Mouse (Mus musculus) B cell, adult 2 months (primary cell): ENCODE measurements around the gene Arhgef3.
"Not testable (repeated sequence)": the region's sequence is repeated elsewhere in the genome, so short reads cannot be mapped to it uniquely, and the experiment has no call there.

Experiments
- DNase-seq, 2 experiments: peaks; one replicate each; pipeline ENCODE4 v3.0.0; 2022

Arhgef3 gene

GRCm38 (mm10) chr14:27199119-27199518, 84.4 kb downstream of the Arhgef3 start:
- DNase-seq = no peak

- DNase-seq = no peak
These were observed 85.2 kb downstream of the Arhgef3 start for GRCm38 (mm10) chr14:27199870-27200269.

DNA sequence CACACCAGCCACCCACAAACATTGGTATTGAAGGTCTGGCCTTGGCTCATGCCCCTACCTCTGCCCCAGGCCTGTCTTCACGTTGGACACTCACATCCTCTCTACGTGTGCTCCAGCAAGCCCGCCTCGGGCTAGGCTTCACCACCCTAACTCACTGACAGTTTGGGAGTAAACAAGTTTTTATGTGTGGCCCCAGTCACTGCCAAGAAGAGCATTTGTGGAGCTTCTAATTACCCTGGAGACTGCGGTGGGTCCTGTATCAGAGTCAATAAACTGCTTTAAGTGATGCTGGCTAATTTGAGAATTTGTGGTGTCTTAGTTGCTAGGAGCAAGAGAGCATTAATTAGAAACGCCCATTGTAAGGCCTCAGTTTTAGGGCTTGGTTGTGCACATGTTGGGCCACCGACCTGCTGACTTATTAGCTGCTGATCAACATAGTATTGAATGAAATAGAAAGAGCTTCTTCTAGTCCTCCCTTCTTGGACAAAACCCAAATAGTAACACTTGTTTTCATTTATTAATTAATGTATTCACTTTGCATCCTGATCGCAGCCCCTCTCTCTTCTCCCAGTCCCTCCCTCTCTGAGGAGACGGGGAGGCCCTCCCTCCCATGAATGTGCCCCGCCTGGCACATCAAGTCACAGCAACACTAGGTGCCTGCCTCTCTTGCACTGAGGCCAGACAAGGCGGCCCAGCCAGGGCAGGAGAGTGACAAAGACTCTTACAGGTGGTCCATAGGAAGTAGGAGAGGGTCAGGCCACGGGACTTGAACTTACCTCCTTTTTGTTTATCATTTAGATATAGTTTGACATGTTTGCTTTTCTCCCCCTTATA, 86.3 kb downstream of the Arhgef3 start:
- no peak for DNase-seq

DNA sequence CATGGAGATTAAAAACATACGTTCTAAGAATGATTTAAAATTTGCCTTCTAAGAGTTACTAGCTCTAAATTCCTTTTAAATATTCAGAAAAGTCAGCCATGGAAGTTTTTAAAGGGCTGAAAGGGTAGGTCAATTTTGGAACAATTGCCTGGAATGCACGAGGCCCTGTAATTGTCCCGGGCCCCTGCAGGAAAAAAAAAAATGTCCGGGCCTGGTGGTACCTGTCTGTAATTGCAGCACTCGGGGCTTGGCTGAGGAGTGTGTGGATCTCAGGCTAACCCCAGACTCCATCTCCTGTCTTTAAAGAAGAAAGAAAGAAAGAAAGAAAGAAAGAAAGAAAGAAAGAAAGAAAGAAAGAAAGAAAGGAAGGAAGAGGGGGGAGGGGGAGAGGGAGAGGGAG, 87.1 kb downstream of the Arhgef3 start:
- DNase-seq = no peak

- no peak for DNase-seq
These were observed 90.0 kb downstream of the Arhgef3 start for GRCm38 (mm10) chr14:27204704-27205103.

- DNase-seq = no peak
These were observed 91.7 kb downstream of the Arhgef3 start for GRCm38 (mm10) chr14:27206443-27206842.

DNA sequence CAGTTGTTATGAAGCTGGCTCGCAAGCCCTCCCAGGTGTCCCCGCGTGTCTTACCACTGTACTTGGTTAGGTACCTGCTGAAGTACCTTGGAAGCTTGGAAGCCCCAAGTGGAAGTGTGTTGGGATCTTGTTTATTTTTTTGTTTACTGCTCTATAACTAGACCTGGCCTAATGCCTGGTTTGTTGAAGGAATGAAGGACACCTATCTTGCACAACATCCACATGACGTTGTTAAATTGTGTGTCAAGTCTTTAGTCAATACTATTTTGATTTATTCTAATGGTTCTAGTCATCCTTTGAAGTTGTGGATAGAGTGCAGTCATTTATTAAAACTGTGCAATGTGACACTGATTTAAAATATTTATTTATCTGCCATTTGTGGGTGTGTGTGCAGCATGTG, 94.8 kb downstream of the Arhgef3 start:
- no peak for DNase-seq

- not testable (repeated sequence) for DNase-seq
These were observed 96.1 kb downstream of the Arhgef3 start for GRCm38 (mm10) chr14:27210801-27211200.

DNA sequence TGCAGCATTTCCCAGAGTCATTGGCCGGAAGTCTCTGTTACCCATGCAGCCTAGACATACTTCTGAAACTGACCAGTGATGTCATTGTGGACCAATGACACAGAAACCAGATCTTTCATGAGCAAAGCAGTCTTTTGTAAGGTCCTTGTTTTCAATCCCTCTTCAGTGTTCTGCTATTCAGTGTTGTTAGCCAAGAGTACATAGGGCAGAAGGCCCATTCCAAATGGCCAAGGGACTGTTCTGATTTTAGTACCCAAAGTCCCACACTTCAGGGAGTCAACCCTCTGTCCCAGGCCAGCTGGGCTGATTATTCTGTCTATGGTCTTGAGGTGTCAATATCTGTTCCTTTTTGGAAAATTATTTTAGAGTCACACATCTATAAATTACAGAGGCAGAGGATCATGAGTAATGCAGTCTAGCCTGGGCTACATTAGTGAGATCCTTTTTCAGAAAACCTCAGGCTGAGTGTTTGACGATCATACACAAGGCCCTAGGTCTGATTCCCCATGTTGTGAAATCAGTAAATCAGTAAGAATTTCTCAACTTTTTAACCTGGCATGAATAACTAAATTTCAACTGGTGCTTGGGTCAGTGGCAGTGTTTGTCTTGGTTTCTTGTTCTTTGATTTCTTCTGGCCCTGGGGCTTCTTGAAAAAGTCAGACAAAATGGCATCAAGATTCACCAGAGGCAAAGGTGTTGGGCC, 97.2 kb downstream of the Arhgef3 start:
- DNase-seq = no peak

GRCm38 (mm10) chr14:27214232-27214631, 99.5 kb downstream of the Arhgef3 start:
- DNase-seq = no peak

DNA sequence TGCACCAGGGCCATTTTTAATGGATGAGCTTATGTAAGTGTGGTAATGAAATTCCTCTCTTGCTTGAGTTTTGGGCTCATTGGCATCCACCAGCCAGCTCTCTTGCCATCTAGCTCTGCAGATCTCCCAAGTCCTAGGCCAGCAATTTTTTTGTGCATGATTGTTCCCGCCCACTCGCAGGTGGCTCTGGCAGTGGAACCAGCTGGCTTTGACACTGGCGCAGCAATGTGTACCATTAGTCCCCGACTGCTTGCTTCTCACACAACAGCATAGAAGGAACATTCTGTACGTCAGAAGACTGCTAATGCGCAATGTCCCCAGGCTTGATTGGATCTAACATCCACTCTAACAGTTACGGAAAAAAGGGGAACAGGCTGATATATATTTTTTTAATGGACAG, 105.0 kb downstream of the Arhgef3 start:
- DNase-seq = no peak

- DNase-seq = no peak
These were observed 105.6 kb downstream of the Arhgef3 start for GRCm38 (mm10) chr14:27220297-27220696.

GRCm38 (mm10) chr14:27224636-27225035, 109.9 kb downstream of the Arhgef3 start:
- no peak for DNase-seq

GRCm38 (mm10) chr14:27226288-27226687, 111.6 kb downstream of the Arhgef3 start:
- DNase-seq = no peak

DNA sequence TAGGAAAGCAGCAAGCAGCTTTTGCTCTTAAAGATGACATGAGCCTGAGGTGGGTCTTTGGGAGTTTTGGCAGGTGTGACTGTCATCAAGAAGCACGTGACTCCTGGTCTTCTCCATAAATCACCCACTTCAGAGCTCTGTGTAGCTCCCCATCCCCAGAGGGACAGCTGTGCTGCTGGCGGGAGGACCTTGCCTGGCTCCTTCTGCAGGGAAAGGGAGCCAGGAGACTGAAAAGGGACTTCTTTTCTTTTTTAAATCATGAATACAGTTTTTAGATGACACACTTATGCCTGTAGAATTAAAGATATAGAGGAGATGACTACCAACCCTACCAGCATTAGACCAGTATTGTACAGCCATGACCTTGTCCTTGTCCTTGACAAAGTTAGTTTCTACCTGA, 113.6 kb downstream of the Arhgef3 start:
- no peak for DNase-seq

DNA sequence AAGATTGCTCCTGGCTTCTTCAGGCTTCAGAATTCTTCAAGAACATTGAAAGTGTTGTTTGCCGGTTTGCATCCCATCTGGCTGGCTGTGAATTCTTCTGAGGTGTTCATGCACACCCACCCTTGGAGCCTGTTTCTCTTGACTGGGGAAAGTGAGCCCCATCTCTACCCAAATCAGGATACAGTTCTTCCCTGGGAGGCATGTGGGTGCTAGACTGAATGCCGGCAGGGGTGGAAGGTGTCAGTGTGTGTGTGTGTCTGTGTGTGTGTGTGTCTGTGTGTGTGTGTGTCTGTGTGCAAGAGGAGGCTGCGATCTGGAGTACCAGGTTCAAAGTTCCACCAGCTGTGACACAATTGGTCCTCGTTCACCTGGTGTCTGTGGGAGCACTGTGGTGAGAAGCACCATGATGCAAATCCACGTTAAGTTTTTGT, 114.3 kb downstream of the Arhgef3 start:
- peak in 1 of 2 experiments; percentile 13 for DNase-seq

DNA sequence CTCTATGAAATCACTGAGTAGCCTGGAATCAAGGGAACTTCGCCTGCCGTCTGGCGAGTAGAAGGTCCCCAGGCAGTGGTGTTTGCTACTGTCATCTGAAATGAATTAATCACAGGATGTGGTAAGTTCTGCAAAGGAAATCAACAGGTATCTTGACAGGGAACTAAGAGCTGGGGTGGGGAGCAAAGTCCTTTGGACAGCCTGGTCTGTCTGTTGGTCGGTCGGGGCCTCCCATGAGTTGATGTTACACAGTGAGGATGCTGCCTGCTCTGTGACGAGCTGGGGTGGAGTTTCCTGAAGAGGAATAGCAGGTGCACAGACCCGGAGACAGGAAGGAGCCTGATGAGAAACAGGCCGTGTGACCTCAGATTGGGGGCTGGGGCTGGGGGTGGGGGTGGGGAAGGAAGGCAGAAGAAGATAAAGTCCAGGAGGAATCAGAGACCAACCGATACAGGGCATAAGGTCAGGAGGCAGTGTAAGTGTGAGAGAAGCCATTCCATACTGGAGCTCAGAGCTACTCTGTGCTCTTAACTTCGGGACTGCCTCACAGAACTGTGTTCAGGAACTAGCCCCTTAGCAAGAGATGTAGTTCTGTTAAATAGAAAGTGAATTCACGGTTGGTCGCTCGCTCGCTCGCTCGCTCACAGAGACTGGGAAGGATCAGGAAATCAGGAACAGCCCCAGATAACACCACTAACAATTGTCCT, 114.9 kb downstream of the Arhgef3 start:
- DNase-seq = peak; percentile 70 to 79

DNA sequence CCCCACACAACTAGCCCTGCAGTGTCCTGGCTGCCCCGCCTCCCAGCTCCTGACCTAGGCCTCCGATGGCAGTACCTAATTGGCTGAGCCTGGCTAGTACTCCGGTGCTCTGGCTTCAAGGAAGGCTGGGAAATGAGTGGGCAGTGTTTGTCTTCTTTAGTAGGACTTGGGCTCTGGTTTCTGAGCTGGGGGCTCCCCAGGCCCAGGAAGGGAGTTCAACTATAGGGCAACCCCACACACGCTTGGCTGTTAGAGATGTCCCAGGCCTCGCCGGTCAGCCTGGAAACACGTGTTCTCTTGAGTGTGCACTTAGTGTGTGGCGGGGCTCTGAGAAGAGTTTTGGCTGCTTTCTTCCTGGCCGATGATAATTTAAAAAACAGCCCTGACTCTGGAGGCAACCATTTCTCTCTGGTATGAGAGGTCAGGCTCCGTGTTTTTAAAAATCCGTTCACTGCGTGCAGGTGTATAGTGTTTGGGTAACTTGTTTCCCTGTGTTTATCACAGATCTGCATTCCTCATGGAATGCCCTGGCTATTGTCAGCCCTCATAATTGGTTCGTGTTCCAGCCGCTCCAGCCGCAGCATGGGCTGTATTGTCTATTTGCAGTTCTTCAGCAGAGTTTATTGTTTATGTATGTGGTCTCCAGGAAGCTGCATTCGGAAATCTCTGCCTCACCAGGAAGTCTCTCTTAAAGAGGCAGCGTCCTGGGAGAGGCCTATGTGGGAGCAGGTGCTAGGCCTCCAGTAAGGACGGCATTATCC, 115.7 kb downstream of the Arhgef3 start:
- peak; percentile 49 to 50 for DNase-seq

GRCm38 (mm10) chr14:27231506-27231905, 116.8 kb downstream of the Arhgef3 start:
- peak in 1 of 2 experiments; percentile 12 for DNase-seq

DNA sequence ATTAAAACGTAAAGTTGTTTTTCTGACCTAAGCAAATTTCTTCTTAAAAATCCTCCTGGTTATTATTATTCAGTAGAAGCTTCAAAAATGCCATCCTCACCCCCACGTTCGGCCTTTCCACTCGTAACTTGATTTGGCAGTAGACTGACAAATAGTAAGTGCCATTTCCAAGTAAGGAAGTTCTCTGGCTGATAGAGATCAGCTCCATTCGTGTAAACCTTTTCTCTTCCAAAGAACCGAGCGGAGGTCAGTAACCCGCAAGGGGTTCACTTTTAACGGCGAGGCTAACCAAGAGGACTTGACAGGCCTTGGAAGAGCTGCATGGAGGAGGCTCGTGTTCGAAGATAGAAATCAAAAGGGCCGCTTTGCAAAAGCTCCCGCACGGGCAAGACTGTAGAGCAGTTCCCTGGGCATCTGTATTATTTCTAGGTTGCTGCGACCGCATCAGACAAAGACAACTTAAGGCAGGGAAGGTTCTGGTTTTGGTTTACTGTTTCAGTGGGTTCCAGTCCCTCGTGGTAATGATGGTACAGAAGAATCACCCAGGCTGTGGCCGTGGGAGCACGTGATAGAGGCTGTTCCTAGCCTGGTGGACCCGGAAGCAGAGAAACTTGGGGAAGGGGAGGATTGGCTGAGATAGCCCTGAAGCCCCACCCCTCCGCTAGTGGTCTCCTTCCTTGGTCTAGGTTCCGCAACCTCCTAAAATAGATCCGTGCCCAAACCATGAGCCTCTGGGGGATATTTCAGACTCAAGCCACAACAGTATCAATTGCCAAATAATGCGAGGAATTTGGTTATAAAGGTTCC, 117.5 kb downstream of the Arhgef3 start:
- DNase-seq = no peak

DNA sequence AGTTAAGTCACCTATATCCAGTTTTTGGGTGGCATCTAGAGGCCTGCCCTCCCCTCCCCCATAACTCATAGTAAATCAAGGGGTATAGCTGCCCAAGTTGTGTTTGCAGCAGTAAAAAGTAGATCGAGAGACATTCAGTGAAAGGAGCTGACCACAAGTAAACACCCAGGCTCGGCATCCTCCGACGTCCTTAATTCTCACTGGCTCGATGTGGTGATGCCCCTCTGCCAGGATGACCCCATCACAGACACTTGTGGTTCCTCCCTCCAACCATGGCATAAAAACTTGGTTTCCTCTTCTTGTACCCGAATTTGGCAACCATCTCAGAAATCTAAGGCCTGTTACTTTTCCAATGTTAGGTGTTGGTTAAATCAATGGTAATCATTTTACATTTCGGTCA, 118.4 kb downstream of the Arhgef3 start:
- DNase-seq = no peak

DNA sequence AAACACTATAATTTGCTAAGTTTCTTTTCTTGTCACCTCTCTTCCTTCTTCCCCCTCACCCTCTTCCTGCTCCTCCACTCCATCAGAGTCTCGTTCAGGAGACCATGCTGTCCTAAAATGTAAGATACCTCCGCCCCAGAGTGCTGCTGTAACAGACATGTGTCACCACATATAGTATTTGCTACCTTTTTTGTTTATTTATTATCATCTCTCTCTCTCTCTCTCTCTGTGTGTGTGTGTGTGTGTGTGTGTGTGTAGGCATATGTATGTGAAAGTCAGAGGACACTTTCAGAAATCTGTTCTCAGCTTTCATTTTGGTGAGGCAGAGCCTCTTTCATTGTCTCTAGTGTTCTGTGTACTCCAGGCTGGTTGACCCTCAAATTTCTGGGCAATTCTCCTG, 119.0 kb downstream of the Arhgef3 start:
- DNase-seq = no peak
